Mouse (Mus musculus): ENCODE data around the gene Marveld1. TPM values are rescaled to one million over a fixed set of nuclear protein-coding genes. Genes with fewer than 3 reads are reported as not detected.

Marveld1 gene
- total RNA-seq, 2 experiments from 2014 or later = 11.7 to 13.5 TPM

Other genes starting within 250 kb of the Marveld1 start
- gene Pgam1, start 235.5 kb upstream of the Marveld1 start, total RNA-seq (2021) = 100 to 1,000 TPM; 526 to 534 TPM
- 10 to 100 TPM; 23.7 to 29.0 TPM for gene Exosc1, start 214.0 kb upstream of the Marveld1 start, total RNA-seq (2021)
- 10 to 100 TPM; 55.0 to 69.5 TPM for gene Zdhhc16, start 213.9 kb upstream of the Marveld1 start, total RNA-seq (2021)
- gene Mms19, start 166.2 kb upstream of the Marveld1 start, total RNA-seq (2021) = 10 to 100 TPM; 30.1 to 39.8 TPM
- 10 to 100 TPM; 13.2 to 13.4 TPM for gene Ubtd1, start 165.6 kb upstream of the Marveld1 start, total RNA-seq (2021)
- under 1 TPM in 1 of 2 experiments, not detected in 1; 0.32 TPM for gene Ankrd2, start 111.4 kb upstream of the Marveld1 start, total RNA-seq (2021)
- gene Hoga1, start 101.8 kb upstream of the Marveld1 start, total RNA-seq (2021) = 1 to 10 TPM; 7.2 to 7.4 TPM
- 1 to 10 TPM; 1.1 to 1.5 TPM for gene 4933411K16Rik, start 95.2 kb upstream of the Marveld1 start, total RNA-seq (2021)
- gene Morn4, start 61.0 kb upstream of the Marveld1 start, total RNA-seq (2021) = 10 to 100 TPM; 71.3 to 73.3 TPM
- gene Pi4k2a, start 56.9 kb upstream of the Marveld1 start, total RNA-seq (2021) = 10 to 100 TPM; 46.3 to 47.0 TPM
- 10 to 100 TPM; 20.6 to 21.4 TPM for gene Avpi1, start 18.3 kb upstream of the Marveld1 start, total RNA-seq (2021)
- gene Zfyve27, start 16.6 kb downstream of the Marveld1 start, total RNA-seq (2021) = 100 to 1,000 TPM in 1 of 2 experiments, 10 to 100 TPM in 1; 93.9 to 100 TPM
- under 1 TPM in 1 of 2 experiments, not detected in 1; 0.30 TPM for gene Sfrp5, start 54.9 kb downstream of the Marveld1 start, total RNA-seq (2021)
- 100 to 1,000 TPM; 137 to 138 TPM for gene Golga7b, start 100.2 kb downstream of the Marveld1 start, total RNA-seq (2021)

Data from left cerebral cortex, postnatal 10 days (tissue).